Mouse (Mus musculus) heart, embryonic 13.5 days (tissue): ENCODE measurements at regions not wholly inside any gene's neighbourhood (a gene's known extent, or its start where the extent isn't known, plus 50 kb on each side); places are given as distances from the start of the nearest gene placed in this dataset.

ENCODE experiments used
- ATAC-seq: fragments of 200-750 bp; cut with Nextera tagmentation; 2 replicates; pipeline ENCODE4 v1.8.0; 2017; ENCODE audit warnings: moderate TSS enrichment; ENCODE audit not compliant: insufficient number of reproducible peaks, low FRiP score, low TSS enrichment; ENCODE audit errors: extremely low read depth
- H3K27ac ChIP-seq: fragments of 300-500 bp; sonication (generic); replicated peaks from 2 replicates; pipeline ENCODE4 v1.5.1; 2015; ENCODE audit warnings: moderate library complexity, mild to moderate bottlenecking, inconsistent platforms
- H3K27me3 ChIP-seq: fragments of 300-500 bp; sonication (generic); replicated peaks from 2 replicates; pipeline ENCODE4 v1.6.1; 2015; ENCODE audit warnings: mild to moderate bottlenecking, inconsistent platforms
- H3K36me3 ChIP-seq: fragments of 300-500 bp; sonication (generic); 2 replicates; pipeline ENCODE4 v1.6.1; 2015; ENCODE audit warnings: mild to moderate bottlenecking, inconsistent platforms
- H3K4me1 ChIP-seq: fragments of 300-500 bp; sonication (generic); 2 replicates; pipeline ENCODE4 v1.6.1; 2015; ENCODE audit warnings: inconsistent platforms
- H3K4me2 ChIP-seq: fragments of 300-500 bp; sonication (generic); 2 replicates; pipeline ENCODE4 v1.6.1; 2015; ENCODE audit warnings: inconsistent platforms, mild to moderate bottlenecking, moderate library complexity
- H3K4me3 ChIP-seq: fragments of 300-500 bp; sonication (generic); 2 replicates; pipeline ENCODE4 v1.5.1; 2015; ENCODE audit warnings: moderate library complexity, mild to moderate bottlenecking, inconsistent platforms
- H3K9ac ChIP-seq: fragments of 300-500 bp; sonication (generic); 2 replicates; pipeline ENCODE4 v1.6.1; 2015; ENCODE audit warnings: inconsistent platforms, mild to moderate bottlenecking, moderate library complexity
- H3K9me3 ChIP-seq: fragments of 300-500 bp; sonication (generic); 2 replicates; pipeline ENCODE4 v1.6.1; 2016; ENCODE audit warnings: inconsistent platforms
- WGBS: fragments of 180-500 bp; shearing (Covaris S2); methylation state at CpG from one replicate; pipeline ENCODE4 v1.1.7; 2015; ENCODE audit warnings: mixed read lengths; 5-methylcytosine and 5-hydroxymethylcytosine counted together

GRCm38 (mm10) chr14:47795062-47795461 is 146.8 kb downstream of the Ktn1 start:
- Histone ChIP-seq H3K9me3 (peaks cover 5% of the 10 kb centered on the region; the same call in 1 of the 2 replicates), H3K27ac (no peak overlapping the region), H3K4me2 (no peak overlapping the region), H3K4me3 (no peak overlapping the region), H3K27me3 (0 out of 2 replicates have a peak, but pooled peaks cover 6% of the 10 kb centered on the region), H3K36me3 (no peaks in the 10 kb centered on the region), H3K4me1 (no peaks in the 10 kb centered on the region), H3K9ac (no peak overlapping the region)
- ATAC-seq, result no peak
- WGBS, result 74% methylated on average over 4 of the region's 4 CpGs

GRCm38 (mm10) chr14:47798203-47798602 is 150.0 kb downstream of the Ktn1 start:
- H3K4me1 ChIP-seq, result no peaks in the 10 kb centered on the region
- H3K9ac ChIP-seq, result no peak overlapping the region
- WGBS, result 73% methylated on average over 3 of the region's 3 CpGs
- no peak for ATAC-seq
- peaks cover 5% of the 10 kb centered on the region; the same call in 1 of the 2 replicates for H3K9me3 ChIP-seq
- no peak overlapping the region for H3K27ac ChIP-seq
- H3K4me3 ChIP-seq, result no peak overlapping the region
- no peaks in the 10 kb centered on the region for H3K36me3 ChIP-seq
- H3K27me3 ChIP-seq, result no peaks in the 10 kb centered on the region
- H3K4me2 ChIP-seq, result no peak overlapping the region

GRCm38 (mm10) chr14:47799564-47799963 is 151.3 kb downstream of the Ktn1 start:
- Histone ChIP-seq H3K4me3 (no peak overlapping the region), H3K27ac (no peak overlapping the region), H3K4me1 (no peaks in the 10 kb centered on the region), H3K36me3 (no peaks in the 10 kb centered on the region), H3K4me2 (no peak overlapping the region), H3K9ac (no peak overlapping the region), H3K9me3 (peaks cover 5% of the 10 kb centered on the region; the same call in 1 of the 2 replicates), H3K27me3 (no peaks in the 10 kb centered on the region)
- 74% methylated on average over 2 of the region's 2 CpGs for WGBS
- ATAC-seq, result no peak

GRCm38 (mm10) chr14:47805202-47805601 is 157.0 kb downstream of the Ktn1 start:
- Histone ChIP-seq H3K9me3 (no peaks in the 10 kb centered on the region), H3K4me1 (no peaks in the 10 kb centered on the region), H3K4me2 (no peak overlapping the region), H3K27ac (no peak overlapping the region), H3K36me3 (no peaks in the 10 kb centered on the region), H3K9ac (no peak overlapping the region), H3K27me3 (no peaks in the 10 kb centered on the region), H3K4me3 (no peak overlapping the region)
- WGBS, result 89% methylated on average over 1 of the region's 1 CpGs
- ATAC-seq, result no peak

GRCm38 (mm10) chr14:47805771-47806535 is 157.7 kb downstream of the Ktn1 start:
- no peaks in the 10 kb centered on the region for H3K9me3 ChIP-seq
- H3K4me3 ChIP-seq, result no peak overlapping the region
- H3K4me2 ChIP-seq, result no peak overlapping the region
- 61% methylated on average over 9 of the region's 9 CpGs for WGBS
- no peaks in the 10 kb centered on the region for H3K27me3 ChIP-seq
- no peak overlapping the region for H3K9ac ChIP-seq
- ATAC-seq, result no peak
- H3K27ac ChIP-seq, result no peak overlapping the region
- no peaks in the 10 kb centered on the region for H3K4me1 ChIP-seq
- H3K36me3 ChIP-seq, result no peaks in the 10 kb centered on the region

- 64% methylated on average over 10 of the region's 10 CpGs for WGBS
- no peaks in the 10 kb centered on the region for H3K9me3 ChIP-seq
- H3K27me3 ChIP-seq, result no peaks in the 10 kb centered on the region
- H3K27ac ChIP-seq, result no peak overlapping the region
- H3K4me2 ChIP-seq, result no peak overlapping the region
- no peaks in the 10 kb centered on the region for H3K4me1 ChIP-seq
- H3K9ac ChIP-seq, result no peak overlapping the region
- no peaks in the 10 kb centered on the region for H3K36me3 ChIP-seq
- H3K4me3 ChIP-seq, result no peak overlapping the region
- no peak for ATAC-seq
These were observed 160.1 kb downstream of the Ktn1 start for GRCm38 (mm10) chr14:47808097-47808910.

GRCm38 (mm10) chr14:47818224-47818623 is 170.0 kb downstream of the Ktn1 start:
- H3K4me3 ChIP-seq, result no peak overlapping the region
- 63% methylated on average over 3 of the region's 3 CpGs for WGBS
- no peaks in the 10 kb centered on the region for H3K27me3 ChIP-seq
- H3K9me3 ChIP-seq, result no peaks in the 10 kb centered on the region
- no peak overlapping the region for H3K9ac ChIP-seq
- H3K27ac ChIP-seq, result no peak overlapping the region
- ATAC-seq, result no peak
- H3K4me2 ChIP-seq, result no peak overlapping the region
- no peaks in the 10 kb centered on the region for H3K4me1 ChIP-seq
- H3K36me3 ChIP-seq, result no peaks in the 10 kb centered on the region

GRCm38 (mm10) chr14:47818641-47819040 is 170.4 kb downstream of the Ktn1 start:
- H3K4me1 ChIP-seq, result no peaks in the 10 kb centered on the region
- H3K9ac ChIP-seq, result no peak overlapping the region
- no peaks in the 10 kb centered on the region for H3K36me3 ChIP-seq
- H3K27me3 ChIP-seq, result no peaks in the 10 kb centered on the region
- no peak for ATAC-seq
- H3K27ac ChIP-seq, result no peak overlapping the region
- H3K4me2 ChIP-seq, result no peak overlapping the region
- H3K4me3 ChIP-seq, result no peak overlapping the region
- 55% methylated on average over 3 of the region's 3 CpGs for WGBS
- H3K9me3 ChIP-seq, result no peaks in the 10 kb centered on the region

GRCm38 (mm10) chr14:47820571-47821143 is 172.4 kb downstream of the Ktn1 start:
- no peak overlapping the region for H3K4me3 ChIP-seq
- no peak overlapping the region for H3K4me2 ChIP-seq
- no peaks in the 10 kb centered on the region for H3K4me1 ChIP-seq
- no peak for ATAC-seq
- no peak overlapping the region for H3K9ac ChIP-seq
- WGBS, result 72% methylated on average over 13 of the region's 13 CpGs
- H3K27me3 ChIP-seq, result no peaks in the 10 kb centered on the region
- H3K36me3 ChIP-seq, result no peaks in the 10 kb centered on the region
- H3K27ac ChIP-seq, result no peak overlapping the region
- no peaks in the 10 kb centered on the region for H3K9me3 ChIP-seq

- Histone ChIP-seq H3K9me3 (no peaks in the 10 kb centered on the region), H3K4me3 (no peak overlapping the region), H3K4me2 (no peak overlapping the region), H3K27me3 (no peaks in the 10 kb centered on the region), H3K4me1 (no peaks in the 10 kb centered on the region), H3K36me3 (no peaks in the 10 kb centered on the region), H3K9ac (no peak overlapping the region), H3K27ac (no peak overlapping the region)
- no peak for ATAC-seq
- WGBS, result 51% methylated on average over 9 of the region's 9 CpGs
These were observed 174.9 kb downstream of the Ktn1 start for GRCm38 (mm10) chr14:47823182-47823581.

- WGBS, result 70% methylated on average over 8 of the region's 8 CpGs
- H3K9me3 ChIP-seq, result no peaks in the 10 kb centered on the region
- no peak for ATAC-seq
- H3K27ac ChIP-seq, result no peak overlapping the region
- H3K36me3 ChIP-seq, result no peaks in the 10 kb centered on the region
- H3K4me3 ChIP-seq, result no peak overlapping the region
- H3K4me1 ChIP-seq, result no peaks in the 10 kb centered on the region
- H3K4me2 ChIP-seq, result no peak overlapping the region
- no peaks in the 10 kb centered on the region for H3K27me3 ChIP-seq
- no peak overlapping the region for H3K9ac ChIP-seq
These were observed 175.4 kb downstream of the Ktn1 start for GRCm38 (mm10) chr14:47823696-47824095.
